Mouse (Mus musculus) bone marrow, adult 2 months (tissue): ENCODE data around the gene Aldh3a1. TPM values are rescaled to one million over a fixed set of nuclear protein-coding genes. Genes with fewer than 3 reads are reported as not detected.

Experiments
- H3K27ac ChIP-seq: fragments of 200-500 bp; 2 replicates; pipeline ENCODE4 v1.5.1; 2012; ENCODE audit warnings: low read depth, mild to moderate bottlenecking, control low read depth, inconsistent platforms, low read length; ENCODE audit not compliant: control insufficient read depth, poor library complexity, insufficient read depth
- H3K4me1 ChIP-seq: fragments of 200-500 bp; 2 replicates; pipeline ENCODE4 v1.6.1; 2011; ENCODE audit warnings: low read length; ENCODE audit not compliant: control insufficient read depth, insufficient read depth
- H3K4me3 ChIP-seq: fragments of 200-500 bp; replicated peaks from 2 replicates; pipeline ENCODE3; 2011; ENCODE audit warnings: mild to moderate bottlenecking, low read depth, low read length, control low read depth; ENCODE audit not compliant: control insufficient read depth
- CTCF ChIP-seq: fragments of 200-500 bp; IDR thresholded peaks from 2 replicates; pipeline ENCODE4 v1.5.1; 2011; ENCODE audit warnings: low read length, control low read depth; ENCODE audit not compliant: control insufficient read depth, insufficient read depth
- POLR2A ChIP-seq: fragments of 200-500 bp; IDR thresholded peaks from 2 replicates; pipeline ENCODE4 v1.6.1; 2011; ENCODE audit warnings: low read depth, mild to moderate bottlenecking, control low read depth, low read length, borderline replicate concordance; ENCODE audit not compliant: control insufficient read depth
- WGBS: fragments of 180-500 bp; shearing (Covaris S2); methylation state at CpG from one replicate; pipeline ENCODE4 v1.1.7; 2018; 5-methylcytosine and 5-hydroxymethylcytosine counted together
- polyA plus RNA-seq: library from polyadenylated mRNA; stranded (reverse); fragments of >200 nt; gene quantifications from 2 replicates; pipeline ENCODE4 v1.2.4, GENCODE M21; 2011; ENCODE audit warnings: low replicate concordance; ENCODE audit not compliant: missing spikeins, insufficient read depth, insufficient read length

Gene Aldh3a1
- polyA plus RNA-seq, 1 experiment = not detected

DNA sequence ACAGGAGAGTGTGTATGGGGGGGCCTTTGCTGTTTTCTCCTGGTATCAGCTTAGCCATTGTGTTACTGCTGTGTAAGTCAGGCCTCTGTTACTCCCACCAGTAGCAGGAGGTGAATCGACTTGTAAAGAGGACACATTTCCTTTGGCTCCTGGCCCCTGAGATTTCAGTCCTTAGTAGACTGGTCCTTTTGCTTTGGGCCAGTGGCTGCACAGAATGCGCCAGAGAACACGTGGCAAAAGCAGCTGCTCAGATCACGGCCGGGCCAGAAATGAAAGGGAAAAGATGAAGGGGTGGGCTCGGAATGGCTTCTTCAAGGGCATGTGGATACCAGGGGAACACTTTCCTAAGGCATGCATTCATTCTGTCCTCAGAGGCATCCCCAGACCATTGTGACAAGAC lies 5.2 kb upstream of the Aldh3a1 start:
- no peak for TF ChIP-seq CTCF
- no peak overlapping the region for H3K27ac ChIP-seq
- no peak overlapping the region for H3K4me3 ChIP-seq
- no peaks in the 10 kb centered on the region for H3K4me1 ChIP-seq
- 88% methylated on average over 6 of the region's 6 CpGs for WGBS

DNA sequence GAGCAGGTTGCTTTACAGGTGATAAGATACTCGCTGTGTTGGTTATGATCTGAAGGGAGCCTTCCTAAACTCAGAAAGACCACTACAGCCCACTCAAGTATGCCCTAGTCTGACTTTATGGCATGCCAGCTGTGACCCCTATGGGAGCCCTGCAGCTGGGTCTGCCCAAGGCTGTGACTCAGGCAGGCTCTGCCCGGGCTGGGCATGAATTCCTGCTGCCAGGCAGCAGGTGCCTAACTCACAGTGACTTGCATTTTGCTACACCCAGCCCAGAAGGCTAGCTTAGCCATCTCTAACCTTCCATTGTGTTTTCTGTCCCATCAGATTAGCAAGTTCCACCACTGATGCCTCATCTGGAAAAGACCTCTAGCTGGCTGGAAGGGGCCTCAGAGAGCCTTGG lies 4.5 kb upstream of the Aldh3a1 start:
- H3K27ac ChIP-seq = no peak overlapping the region
- WGBS = 47% methylated on average over 2 of the region's 2 CpGs

DNA sequence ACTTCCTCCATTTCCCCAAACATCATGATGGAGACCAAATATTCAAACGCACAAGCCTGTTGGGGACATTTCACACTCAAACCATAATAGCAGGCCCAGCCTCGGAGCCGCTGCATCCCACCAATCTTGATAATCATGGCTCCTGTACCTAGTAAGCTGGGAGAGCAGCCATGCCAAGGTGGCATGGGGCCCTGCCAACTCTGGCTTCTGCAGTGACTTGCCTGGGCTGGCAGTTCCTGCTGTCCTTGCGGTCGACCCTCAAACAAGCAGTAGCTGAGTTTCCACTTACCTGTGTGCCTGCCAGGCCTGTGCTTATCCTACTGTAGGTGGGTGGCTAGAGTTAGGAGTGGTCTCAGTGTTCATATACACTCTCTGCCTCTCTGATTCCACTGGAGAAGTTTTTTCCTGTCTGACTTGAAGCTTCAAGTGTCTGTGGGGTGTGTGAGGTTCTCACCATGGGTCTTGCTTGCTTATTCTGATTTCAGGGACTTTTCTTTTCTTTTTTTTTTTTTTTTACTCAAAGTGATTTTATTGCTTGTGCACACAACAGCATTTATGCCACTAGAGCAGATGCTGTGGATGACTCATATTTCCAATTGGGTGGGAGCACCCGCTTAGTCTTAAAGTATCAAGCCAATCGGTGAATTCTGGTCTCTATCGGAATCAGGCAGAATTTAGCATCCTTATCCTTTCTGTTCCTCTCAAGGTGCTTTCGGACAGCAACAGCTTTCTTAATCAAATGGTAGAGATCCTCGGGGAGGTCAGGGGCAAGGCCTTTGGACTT lies 2.0 kb upstream of the Aldh3a1 start:
- TF ChIP-seq POLR2A = no peak
- TF ChIP-seq CTCF = no peak
- no peak overlapping the region for H3K27ac ChIP-seq
- H3K4me3 ChIP-seq = no peak overlapping the region
- no peaks in the 10 kb centered on the region for H3K4me1 ChIP-seq
- WGBS = 85% methylated on average over 10 of the region's 10 CpGs

More for the DNA sequence above, 4.5 kb upstream of the Aldh3a1 start:
- H3K4me3 ChIP-seq = no peak overlapping the region
- TF ChIP-seq CTCF = no peak
- no peak for TF ChIP-seq POLR2A
- H3K4me1 ChIP-seq = no peaks in the 10 kb centered on the region

DNA sequence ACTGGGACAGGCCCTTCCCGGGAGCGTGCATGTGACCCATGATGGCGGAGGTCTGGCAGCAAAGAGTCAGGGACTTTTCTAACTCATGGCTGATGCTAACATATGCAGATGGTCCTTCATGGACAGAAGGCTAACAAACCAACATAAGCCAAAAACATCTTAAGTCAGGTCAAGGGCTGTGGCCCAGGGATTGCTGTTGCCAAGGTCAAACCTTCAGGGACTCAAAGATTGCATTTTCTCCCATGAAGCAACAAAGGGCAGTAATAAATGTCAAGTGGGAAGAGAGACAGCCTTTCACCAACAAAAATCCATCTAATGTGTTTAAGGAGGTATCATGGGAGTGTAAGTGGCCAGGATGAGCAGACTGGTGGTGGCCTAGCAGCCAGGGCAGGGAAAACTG lies 1.2 kb upstream of the Aldh3a1 start:
- 93% methylated on average over 3 of the region's 3 CpGs for WGBS
- Histone ChIP-seq H3K4me3 (no peak overlapping the region), H3K4me1 (no peaks in the 10 kb centered on the region), H3K27ac (no peak overlapping the region)
- no peak for TF ChIP-seq POLR2A
- no peak for TF ChIP-seq CTCF

DNA sequence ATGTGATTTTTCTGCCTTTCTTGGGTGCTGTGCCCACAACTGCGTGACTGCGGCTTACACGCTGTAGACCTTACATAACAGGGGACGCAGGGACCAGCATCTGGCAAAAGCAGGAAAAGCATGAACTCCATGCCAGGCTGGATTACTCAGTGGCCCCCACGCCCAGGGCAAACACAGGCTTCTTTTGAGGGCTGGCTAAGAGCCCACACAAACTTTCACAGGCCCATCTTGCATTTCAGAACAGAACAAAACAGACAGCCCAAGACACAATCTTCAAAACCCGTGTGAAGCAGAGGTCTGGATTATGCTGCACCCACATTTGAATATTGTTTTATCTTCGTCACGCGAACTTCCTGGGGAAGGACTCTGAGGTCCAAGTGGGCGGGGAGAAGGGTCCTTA lies 979 bp downstream of the Aldh3a1 start:
- Histone ChIP-seq H3K4me3 (no peak overlapping the region), H3K4me1 (no peaks in the 10 kb centered on the region), H3K27ac (no peak overlapping the region)
- TF ChIP-seq CTCF = no peak
- TF ChIP-seq POLR2A = no peak
- WGBS = 32% methylated on average over 10 of the region's 10 CpGs

DNA sequence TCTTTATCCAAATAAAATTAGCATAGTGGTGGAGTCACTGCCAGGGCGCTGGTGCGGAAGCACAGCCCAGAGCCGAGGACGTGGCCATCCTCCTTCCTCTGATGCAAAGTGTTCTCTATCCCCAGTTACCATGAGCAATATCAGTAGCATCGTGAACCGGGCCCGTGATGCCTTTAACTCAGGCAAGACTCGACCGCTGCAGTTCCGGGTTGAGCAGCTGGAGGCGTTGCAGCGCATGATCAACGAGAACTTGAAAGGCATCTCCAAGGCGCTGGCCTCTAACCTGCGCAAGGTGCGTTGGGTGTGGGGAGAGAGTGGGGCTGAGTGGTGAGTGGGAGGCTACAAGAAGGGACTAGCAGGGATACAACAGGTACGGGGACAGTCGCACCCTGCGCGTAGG lies 4.8 kb downstream of the Aldh3a1 start:
- no peaks in the 10 kb centered on the region for H3K4me1 ChIP-seq
- WGBS = 36% methylated on average over 20 of the region's 20 CpGs
- no peak overlapping the region for H3K4me3 ChIP-seq
- H3K27ac ChIP-seq = no peak overlapping the region
- no peak for TF ChIP-seq POLR2A
- peak; percentile 11; the same call in 1 of the 2 replicates for TF ChIP-seq CTCF

DNA sequence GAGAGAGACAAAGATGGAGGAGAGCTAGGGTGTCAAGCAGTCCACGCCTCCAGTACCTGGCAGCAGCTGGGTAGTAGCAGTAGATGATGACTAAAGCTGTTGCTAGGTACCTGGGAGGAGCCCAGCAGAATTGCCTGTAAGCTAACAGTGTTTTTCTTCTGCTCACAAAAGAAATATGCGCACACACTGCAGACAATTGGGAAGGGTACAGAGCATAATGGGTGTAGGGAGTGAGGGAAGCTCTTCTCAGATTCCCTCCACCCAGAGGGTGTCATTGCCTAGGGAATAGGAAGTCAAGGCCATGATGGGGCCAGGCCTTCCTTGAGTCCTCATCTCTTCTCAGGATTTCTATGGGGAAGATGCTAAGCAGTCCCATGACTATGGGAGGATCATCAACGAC lies 8.6 kb downstream of the Aldh3a1 start:
- 84% methylated on average over 3 of the region's 3 CpGs for WGBS
- Histone ChIP-seq H3K4me3 (no peak overlapping the region), H3K4me1 (no peaks in the 10 kb centered on the region), H3K27ac (no peak overlapping the region)
- TF ChIP-seq CTCF = no peak
- no peak for TF ChIP-seq POLR2A

DNA sequence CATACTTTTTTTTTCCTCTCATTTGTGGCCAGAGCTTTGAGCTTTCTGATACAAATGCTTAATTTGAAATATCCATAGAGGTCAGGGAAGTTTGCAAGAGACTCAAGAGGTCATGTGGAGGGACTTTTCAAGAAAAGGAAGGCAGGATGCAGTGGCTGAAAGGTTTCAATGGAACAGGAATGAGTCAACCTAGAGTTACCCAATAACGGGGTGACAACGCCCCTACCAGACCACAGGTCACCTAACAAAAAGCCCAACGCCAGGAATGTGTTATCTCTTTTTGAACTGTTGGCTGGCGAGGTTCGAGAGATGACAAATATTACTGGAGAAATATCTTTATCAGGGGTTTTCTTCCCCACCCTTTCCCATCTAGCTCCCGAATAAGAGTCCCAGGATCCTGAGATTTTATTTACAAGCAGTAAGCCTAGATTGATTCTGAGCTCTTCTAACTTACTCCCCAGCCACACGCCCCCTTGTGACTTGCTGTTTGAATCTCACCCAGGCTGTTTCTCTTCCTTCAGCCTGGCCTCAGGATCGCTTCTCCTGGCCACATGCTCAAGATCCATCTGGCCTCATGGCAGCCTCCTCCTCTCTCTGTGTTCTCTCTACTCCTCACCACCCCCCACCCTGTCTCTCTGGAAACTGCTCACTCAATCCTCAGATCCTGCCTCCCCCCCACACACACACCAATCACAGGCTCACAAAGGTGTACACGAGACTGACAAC lies 13.0 kb downstream of the Aldh3a1 start:
- H3K4me3 ChIP-seq = no peak overlapping the region
- WGBS = 46% methylated on average over 9 of the region's 9 CpGs
- no peaks in the 10 kb centered on the region; the same call in 1 of the 2 replicates for H3K4me1 ChIP-seq
- no peak overlapping the region for H3K27ac ChIP-seq
- TF ChIP-seq CTCF = 0 out of 2 replicates have a peak, but pooled peaks have one; percentile 11
- no peak for TF ChIP-seq POLR2A

DNA sequence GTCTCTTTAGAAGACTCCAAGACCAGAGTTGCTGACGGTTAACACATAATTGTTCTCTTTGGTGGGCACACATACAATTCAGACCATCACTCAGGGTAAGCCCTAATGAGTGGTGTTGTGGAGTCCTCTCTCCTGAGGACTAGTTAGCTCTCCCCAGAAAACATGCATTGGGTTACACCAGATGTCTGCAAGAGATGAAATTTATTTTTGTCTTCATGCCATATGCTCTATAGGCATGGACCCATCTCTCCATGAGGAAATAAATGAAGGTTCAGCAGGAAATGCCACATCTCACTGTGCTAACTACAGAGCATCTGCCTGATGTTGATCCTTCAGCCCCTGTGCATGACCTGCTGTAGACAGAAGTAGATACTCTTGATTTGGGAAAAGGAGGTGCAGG lies 14.7 kb downstream of the Aldh3a1 start:
- WGBS = 81% methylated on average over 1 of the region's 1 CpGs

More for the DNA sequence above, 14.7 kb downstream of the Aldh3a1 start:
- no peaks in the 10 kb centered on the region; the same call in 1 of the 2 replicates for H3K4me1 ChIP-seq
- H3K27ac ChIP-seq = no peak overlapping the region
- TF ChIP-seq CTCF (no peak), POLR2A (no peak)
- no peak overlapping the region for H3K4me3 ChIP-seq
